Mouse (Mus musculus) E14TG2a.4 (cell line): ENCODE measurements around the gene Fyttd1.
"Not testable (repeated sequence)": the region's sequence is repeated elsewhere in the genome, so short reads cannot be mapped to it uniquely, and the experiment has no call there.

Experiments used
- H3K27me3 ChIP-seq: 2 replicates; pipeline ENCODE4 v1.6.1; 2014; ENCODE audit warnings: low read length, control low read depth; ENCODE audit not compliant: insufficient read depth
- H3K36me3 ChIP-seq: 2 replicates; pipeline ENCODE4 v1.6.1; 2014; ENCODE audit warnings: low read length, control low read depth; ENCODE audit not compliant: insufficient read depth
- H3K4me1 ChIP-seq: replicated peaks from 2 replicates; pipeline ENCODE4 v1.6.1; 2014; ENCODE audit warnings: low read depth, low read length, control low read depth
- H3K4me3 ChIP-seq: replicated peaks from 2 replicates; pipeline ENCODE4 v1.5.1; 2014; ENCODE audit warnings: mild to moderate bottlenecking, low read length
- H3K9me3 ChIP-seq: 2 replicates; pipeline ENCODE4 v1.6.1; 2014; ENCODE audit warnings: low read length, control low read depth
- CTCF ChIP-seq: conservative IDR thresholded peaks from 2 replicates; pipeline ENCODE4 v1.5.1; 2014; ENCODE audit warnings: low read length
- NANOG ChIP-seq: IDR thresholded peaks from 2 replicates; pipeline ENCODE4 v1.6.1; 2014; ENCODE audit warnings: borderline replicate concordance, low read length, mixed read lengths
- POU5F1 ChIP-seq: IDR thresholded peaks from 2 replicates; pipeline ENCODE4 v1.6.1; 2014; ENCODE audit warnings: low read length, borderline replicate concordance

Fyttd1 gene

DNA sequence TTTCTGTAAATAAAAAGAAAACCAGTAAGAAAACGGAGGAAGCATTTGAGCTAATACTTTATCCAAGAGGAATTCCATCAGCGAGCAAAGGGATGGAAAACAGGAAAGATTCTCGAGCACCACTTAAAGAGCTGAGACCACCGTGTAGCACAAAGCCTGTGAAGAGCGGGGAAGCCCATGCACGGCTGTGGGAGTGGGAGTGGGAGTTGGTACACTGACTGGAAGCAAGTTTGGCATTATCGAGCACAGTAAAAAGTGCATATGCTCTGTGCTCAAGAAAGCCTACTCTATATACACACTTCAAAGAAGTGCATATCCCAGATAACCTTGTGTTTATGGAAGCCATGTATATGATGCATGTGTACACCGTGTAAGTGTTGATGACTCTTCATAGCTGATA lies 49.7 kb downstream of the Fyttd1 start:
- TF ChIP-seq NANOG (no peak), CTCF (no peak), POU5F1 (no peak)
- peaks cover 13% of the 10 kb centered on the region for H3K4me1 ChIP-seq
- H3K36me3 ChIP-seq, result peaks cover 13% of the 10 kb centered on the region
- H3K27me3 ChIP-seq, result no peaks in the 10 kb centered on the region
- no peaks in the 10 kb centered on the region for H3K9me3 ChIP-seq
- H3K4me3 ChIP-seq, result no peak overlapping the region

GRCm38 (mm10) chr16:32929918-32930317 lies 52.6 kb downstream of the Fyttd1 start:
- H3K9me3 ChIP-seq, result no peaks in the 10 kb centered on the region
- H3K4me1 ChIP-seq, result peaks cover 14% of the 10 kb centered on the region
- no peaks in the 10 kb centered on the region for H3K27me3 ChIP-seq
- H3K36me3 ChIP-seq, result peaks cover 6% of the 10 kb centered on the region; the same call in 1 of the 2 replicates
- no peak overlapping the region for H3K4me3 ChIP-seq
- TF ChIP-seq CTCF (no peak), NANOG (no peak), POU5F1 (no peak)

- Histone ChIP-seq H3K36me3 (no peaks in the 10 kb centered on the region), H3K4me1 (peaks cover 28% of the 10 kb centered on the region), H3K9me3 (no peaks in the 10 kb centered on the region), H3K27me3 (no peaks in the 10 kb centered on the region), H3K4me3 (no peak overlapping the region)
- no peak for TF ChIP-seq CTCF
- no peak for TF ChIP-seq NANOG
- TF ChIP-seq POU5F1, result no peak
Measured at GRCm38 (mm10) chr16:32934470-32934869, 57.2 kb downstream of the Fyttd1 start.

DNA sequence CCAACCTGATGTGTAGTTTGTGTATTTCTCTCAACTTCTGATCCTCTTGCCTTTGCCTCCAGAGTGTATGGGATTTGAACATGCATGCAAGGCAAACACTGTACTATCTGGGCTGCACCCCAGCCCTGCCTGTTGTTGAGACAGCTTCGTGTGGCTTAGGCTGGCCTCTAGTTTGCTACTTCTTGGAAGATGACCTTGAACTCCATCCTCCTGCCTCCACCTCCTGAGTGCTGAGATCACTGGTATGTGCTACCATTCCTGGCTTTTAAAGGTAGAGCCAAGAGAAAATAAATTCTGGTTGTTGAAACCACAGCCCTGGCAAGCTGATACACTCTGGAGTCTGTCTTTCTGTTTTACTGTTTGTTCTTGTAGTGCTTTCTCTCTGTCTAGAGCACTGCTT lies 57.8 kb downstream of the Fyttd1 start:
- Histone ChIP-seq H3K36me3 (no peaks in the 10 kb centered on the region), H3K9me3 (no peaks in the 10 kb centered on the region), H3K4me3 (no peak overlapping the region), H3K27me3 (no peaks in the 10 kb centered on the region), H3K4me1 (peaks cover 26% of the 10 kb centered on the region)
- no peak for TF ChIP-seq CTCF
- no peak for TF ChIP-seq NANOG
- no peak for TF ChIP-seq POU5F1

DNA sequence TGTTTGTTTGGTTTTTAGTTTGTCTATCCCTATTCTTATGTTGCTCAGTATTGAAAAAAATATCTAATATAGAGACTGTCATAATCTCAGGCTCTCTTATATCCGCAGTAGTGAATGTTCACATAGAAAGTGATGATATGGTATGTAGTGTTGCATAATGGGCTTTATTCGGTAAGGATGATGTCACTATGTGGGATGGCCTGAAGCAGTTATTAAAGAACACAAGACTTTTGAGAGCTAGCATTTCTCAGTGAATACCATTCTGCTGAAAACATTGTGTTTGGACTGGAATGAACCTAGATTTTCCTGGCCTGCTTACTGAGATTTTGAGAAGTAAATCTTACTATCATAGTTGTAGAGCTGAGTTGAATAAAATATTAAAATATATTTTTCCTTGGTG lies 60.1 kb downstream of the Fyttd1 start:
- Histone ChIP-seq H3K36me3 (no peaks in the 10 kb centered on the region), H3K9me3 (peaks cover 7% of the 10 kb centered on the region; the same call in 1 of the 2 replicates)
- TF ChIP-seq POU5F1 (no peak), NANOG (no peak), CTCF (no peak)

DNA sequence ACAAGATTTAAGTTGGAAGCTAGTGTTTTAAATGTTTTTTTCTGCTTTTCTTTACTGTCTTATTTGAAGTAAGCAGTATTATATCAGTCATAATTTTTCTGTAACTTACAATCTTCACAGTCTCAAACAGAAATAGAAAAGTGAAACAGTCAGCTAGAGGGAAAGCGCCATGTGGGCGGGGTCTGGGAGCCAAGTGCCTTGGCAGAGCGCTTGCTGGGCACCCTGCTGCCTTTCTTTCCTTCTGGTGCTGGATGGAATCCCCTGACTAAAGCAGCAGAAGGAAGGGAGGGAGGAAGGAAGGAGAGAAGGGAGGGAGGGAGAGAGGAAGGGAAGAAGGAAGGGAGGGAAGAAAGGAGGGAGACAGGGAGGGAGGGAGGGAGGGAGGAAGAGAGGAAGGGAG lies 62.0 kb downstream of the Fyttd1 start:
- not testable (repeated sequence) for H3K36me3 ChIP-seq, H3K4me3 ChIP-seq, H3K27me3 ChIP-seq, H3K9me3 ChIP-seq
- H3K4me1 ChIP-seq, result peaks cover 26% of the 10 kb centered on the region

More for the DNA sequence above, 60.1 kb downstream of the Fyttd1 start:
- peaks cover 26% of the 10 kb centered on the region for H3K4me1 ChIP-seq
- no peak overlapping the region for H3K4me3 ChIP-seq
- no peaks in the 10 kb centered on the region for H3K27me3 ChIP-seq

DNA sequence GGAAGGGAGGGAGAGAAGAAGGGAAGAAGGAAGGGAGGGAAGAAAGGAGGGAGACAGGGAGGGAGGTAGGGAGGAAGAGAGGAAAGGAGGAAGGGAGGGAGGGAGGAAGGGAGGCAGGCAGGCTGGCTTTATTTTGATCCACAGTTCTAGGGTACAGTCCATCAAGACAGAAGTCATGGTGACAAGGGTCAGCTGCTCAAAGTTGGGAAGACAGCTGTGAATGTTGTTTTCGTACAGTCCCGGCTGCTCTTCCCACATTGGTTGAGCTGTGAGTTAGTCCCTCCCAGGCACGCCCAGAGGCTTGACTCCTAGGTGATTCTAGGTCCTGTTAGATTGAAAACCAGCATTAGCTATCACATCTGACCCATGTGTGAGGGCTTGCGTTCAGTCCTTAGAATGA lies 62.4 kb downstream of the Fyttd1 start:
- H3K4me3 ChIP-seq, H3K9me3 ChIP-seq, H3K27me3 ChIP-seq, H3K36me3 ChIP-seq: not testable (repeated sequence)
- H3K4me1 ChIP-seq, result peaks cover 26% of the 10 kb centered on the region

- not testable (repeated sequence) for H3K36me3 ChIP-seq, H3K4me3 ChIP-seq, H3K9me3 ChIP-seq, H3K27me3 ChIP-seq
- peaks cover 12% of the 10 kb centered on the region for H3K4me1 ChIP-seq
Measured at GRCm38 (mm10) chr16:32941226-32941625, 63.9 kb downstream of the Fyttd1 start.

- Histone ChIP-seq H3K36me3 (no peaks in the 10 kb centered on the region), H3K9me3 (peaks cover 7% of the 10 kb centered on the region; the same call in 1 of the 2 replicates)
- TF ChIP-seq NANOG, result no peak
- no peak for TF ChIP-seq POU5F1
- TF ChIP-seq CTCF, result no peak
Measured at GRCm38 (mm10) chr16:32942694-32943093, 65.4 kb downstream of the Fyttd1 start.

More at GRCm38 (mm10) chr16:32942694-32943093, 65.4 kb downstream of the Fyttd1 start:
- Histone ChIP-seq H3K27me3 (no peaks in the 10 kb centered on the region), H3K4me3 (no peak overlapping the region), H3K4me1 (peaks cover 8% of the 10 kb centered on the region)
